Mouse (Mus musculus) CH12.LX (cell line): ENCODE data around the gene Zglp1. TPM values are rescaled to one million over a fixed set of nuclear protein-coding genes. Genes with fewer than 3 reads are reported as not detected.

ENCODE experiments used
- DNase-seq: peaks from one replicate; pipeline ENCODE4 v3.0.0-alpha.2; 2013; ENCODE audit errors: extremely low read depth
- H3K27ac ChIP-seq: 2 replicates; pipeline ENCODE4 v1.5.1; 2012; ENCODE audit warnings: low read depth, mild to moderate bottlenecking, control low read depth, moderate library complexity; ENCODE audit not compliant: insufficient read depth
- H3K27me3 ChIP-seq: replicated peaks from 2 replicates; pipeline ENCODE3; 2012; ENCODE audit warnings: inconsistent platforms
- H3K36me3 ChIP-seq, 2 experiments: replicated peaks in 1 of 2; 2 replicates each; pipeline versions ENCODE3 to v1.6.1; 2012; ENCODE audit warnings: inconsistent platforms in 1 of 2, low read length in 1 of 2, mild to moderate bottlenecking in 1 of 2, mixed read lengths in 1 of 2, moderate library complexity in 1 of 2; ENCODE audit not compliant: control insufficient read depth in 1 of 2, insufficient read depth in 1 of 2
- H3K4me1 ChIP-seq, 2 experiments: 2 replicates each; pipeline ENCODE4 v1.6.1; 2012; ENCODE audit warnings: inconsistent platforms in 1 of 2, moderate library complexity in 1 of 2; ENCODE audit not compliant: insufficient read depth in 2 of 2, control insufficient read depth in 1 of 2
- H3K4me2 ChIP-seq: 2 replicates; pipeline ENCODE4 v1.6.1; 2012; ENCODE audit warnings: low read depth, mild to moderate bottlenecking, control low read depth; ENCODE audit not compliant: poor library complexity, insufficient read depth, severe bottlenecking
- H3K4me3 ChIP-seq, 3 experiments: fragments of 150-350 bp in 1 of 3; sonication (generic) in 1 of 3; replicated peaks in 1 of 3; 2 replicates each; pipeline versions ENCODE3 to v1.5.1; 2011 to 2012; ENCODE audit warnings: low read depth in 2 of 3, low read length in 2 of 3, mild to moderate bottlenecking in 2 of 3, moderate library complexity in 2 of 3, control low read depth in 1 of 3, improper control_type of control experiment in 1 of 3, inconsistent platforms in 1 of 3, mixed read lengths in 1 of 3; ENCODE audit not compliant: poor library complexity in 1 of 3
- H3K79me2 ChIP-seq: replicated peaks from 2 replicates; pipeline ENCODE4 v1.6.1; 2012; ENCODE audit warnings: mild to moderate bottlenecking, moderate library complexity; ENCODE audit not compliant: control insufficient read depth, poor library complexity, insufficient read depth, severe bottlenecking; ENCODE audit errors: extremely low read depth
- H3K9ac ChIP-seq: 2 replicates; pipeline ENCODE4 v1.6.1; 2012; ENCODE audit warnings: low read depth, mild to moderate bottlenecking, control low read depth, moderate library complexity; ENCODE audit not compliant: insufficient read depth
- H3K9me3 ChIP-seq: replicated peaks from 2 replicates; pipeline ENCODE3; 2012; ENCODE audit warnings: low read length, inconsistent platforms, mixed read lengths
- CHD1 ChIP-seq: IDR thresholded peaks from 2 replicates; pipeline ENCODE4 v1.6.1; 2012; ENCODE audit warnings: low read depth, low read length, improper control_type of control experiment, inconsistent platforms
- GABPA ChIP-seq: IDR thresholded peaks from 2 replicates; pipeline ENCODE4 v1.6.1; 2012; ENCODE audit warnings: low read depth, low read length, improper control_type of control experiment, inconsistent platforms; ENCODE audit not compliant: insufficient replicate concordance
- IRF4 ChIP-seq: IDR thresholded peaks from 2 replicates; pipeline ENCODE4 v1.6.1; 2014; ENCODE audit warnings: low read depth, mild to moderate bottlenecking, inconsistent platforms, low read length, improper control_type of control experiment
- MAFK ChIP-seq: IDR thresholded peaks from 2 replicates; pipeline ENCODE4 v1.6.1; 2011; ENCODE audit warnings: low read length, improper control_type of control experiment; ENCODE audit not compliant: insufficient replicate concordance
- MEF2A ChIP-seq: IDR thresholded peaks from 2 replicates; pipeline ENCODE4 v1.6.1; 2014; ENCODE audit warnings: low read depth, mild to moderate bottlenecking, inconsistent platforms, low read length, improper control_type of control experiment, borderline replicate concordance
- NELFE ChIP-seq: IDR thresholded peaks from 2 replicates; pipeline ENCODE4 v1.6.1; 2011; ENCODE audit warnings: low read depth, low read length, improper control_type of control experiment
- POLR2A ChIP-seq: IDR thresholded peaks from 2 replicates; pipeline ENCODE4 v1.6.1; 2011; ENCODE audit warnings: low read depth, mild to moderate bottlenecking, improper control_type of control experiment, low read length
- SIN3A ChIP-seq: IDR thresholded peaks from 2 replicates; pipeline ENCODE4 v1.6.1; 2012; ENCODE audit warnings: low read length, improper control_type of control experiment, inconsistent platforms
- TCF12 ChIP-seq: IDR thresholded peaks from 2 replicates; pipeline ENCODE4 v1.6.1; 2014; ENCODE audit warnings: low read depth, mild to moderate bottlenecking, inconsistent platforms, low read length, improper control_type of control experiment
- ZMIZ1 ChIP-seq: IDR thresholded peaks from 2 replicates; pipeline ENCODE4 v1.6.1; 2012; ENCODE audit warnings: low read depth, mild to moderate bottlenecking, inconsistent platforms, low read length, improper control_type of control experiment
- ZNF384 ChIP-seq: IDR thresholded peaks from 2 replicates; pipeline ENCODE4 v1.6.1; 2012; ENCODE audit warnings: low read depth, low read length, improper control_type of control experiment, inconsistent platforms
- dilution Hi-C: fragments of 300-500 bp; cut with MboI; formaldehyde crosslinking; loops from 2 replicates; pipeline ENCODE4 v1.14.3; 2020; ENCODE audit warnings: low sequenced_read_pairs; ENCODE audit not compliant: extremely low pct_unique_long_range_greater_than_20kb, extremely low pct_ligation_motif_present
- in situ Hi-C: fragments of 300-500 bp; cut with MboI; formaldehyde crosslinking; loops from 3 replicates; pipeline ENCODE4 v1.14.3; 2019; ENCODE audit warnings: low sequenced_read_pairs, low pct_ligation_motif_present, low pct_unique_long_range_greater_than_20kb, mixed read lengths
- polyA plus RNA-seq: library from polyadenylated mRNA; unstranded; fragments of >175 nt; gene quantifications from 2 replicates; pipeline ENCODE4 v1.2.1, GENCODE M21; 2012; ENCODE audit warnings: low read depth; ENCODE audit not compliant: insufficient read length
- total RNA-seq, 2 experiments: library from RNA; depleted of rRNA; stranded (reverse); fragments of 300-350 nt in 1 of 2; fragments of >200 nt in 1 of 2; gene quantifications; 2 replicates each; pipeline ENCODE4 v1.2.3; 2012 to 2014

Zglp1 gene
- total and polyA plus RNA-seq, 3 experiments: 0.87 to 1.3 TPM; not detected in 1

- peak; percentile 61; the same call in 1 of the 2 replicates for TF ChIP-seq MEF2A
- peak; percentile 47 for TF ChIP-seq TCF12
- TF ChIP-seq GABPA: no peak
- TF ChIP-seq ZNF384: no peak
- peak; percentile 38; the same call in 1 of the 2 replicates for TF ChIP-seq NELFE
- TF ChIP-seq CHD1: peak; percentile 41; the same call in 1 of the 2 replicates
- peak; percentile 88 for TF ChIP-seq SIN3A
Measured at GRCm38 (mm10) chr9:21029291-21030054, 37.4 kb downstream of the Zglp1 start, which contains the start of gene Icam4 (continued).

DNA sequence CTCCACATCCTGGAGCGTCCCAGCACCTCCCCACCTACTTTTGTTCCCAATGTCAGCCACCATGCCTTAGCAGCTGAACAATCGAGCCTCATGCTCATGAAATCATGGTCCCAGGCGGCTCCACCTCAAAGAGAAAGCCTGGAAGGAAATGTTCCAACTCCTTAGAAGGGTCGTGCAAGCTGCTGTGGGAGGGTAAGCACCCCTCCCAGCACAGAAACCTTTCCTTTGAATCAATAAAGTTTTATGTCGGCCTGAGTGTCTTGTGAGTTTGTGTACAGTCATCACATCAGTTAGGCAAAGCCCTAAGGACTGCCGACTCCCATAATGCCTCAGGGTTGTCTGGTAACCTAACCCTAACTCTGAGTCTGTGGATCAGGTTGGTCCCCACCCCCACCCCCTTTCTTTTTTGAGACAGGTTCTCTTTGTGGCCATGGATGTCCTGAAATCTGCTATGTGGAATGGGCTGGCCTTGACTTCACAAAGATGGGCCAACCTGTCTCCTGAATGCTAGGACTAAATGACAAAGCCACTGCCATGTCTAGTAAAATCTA is 38.3 kb downstream of the Zglp1 start:
- peaks cover 17% of the 10 kb centered on the region for H3K79me2 ChIP-seq
- no peak overlapping the region for H3K4me3 ChIP-seq
- in situ Hi-C loops: loop anchor here (5.0 kb wide), 1 partner anchor 44 kb away; the partner anchor contains the start of genes Fdx1l and Gm49373
- peaks cover 9 to 49% of the 10 kb centered on the region in 2 experiments for H3K4me1 ChIP-seq
- no peaks in the 10 kb centered on the region for H3K9me3 ChIP-seq
- H3K9ac ChIP-seq: peak overlapping the region; percentile 5; the same call in 1 of the 2 replicates
- TF ChIP-seq IRF4 (no peak), MAFK (no peak), POLR2A (no peak)
- dilution Hi-C loops: no loop called here
- H3K36me3 ChIP-seq: peaks cover 42 to 52% of the 10 kb centered on the region in 2 experiments
- DNase-seq: no peak
- peak overlapping the region; percentile 87; the same call in 1 of the 2 replicates for H3K4me2 ChIP-seq
- H3K27ac ChIP-seq: no peak overlapping the region; the same call in none of the 2 replicates
- no peaks in the 10 kb centered on the region for H3K27me3 ChIP-seq

DNA sequence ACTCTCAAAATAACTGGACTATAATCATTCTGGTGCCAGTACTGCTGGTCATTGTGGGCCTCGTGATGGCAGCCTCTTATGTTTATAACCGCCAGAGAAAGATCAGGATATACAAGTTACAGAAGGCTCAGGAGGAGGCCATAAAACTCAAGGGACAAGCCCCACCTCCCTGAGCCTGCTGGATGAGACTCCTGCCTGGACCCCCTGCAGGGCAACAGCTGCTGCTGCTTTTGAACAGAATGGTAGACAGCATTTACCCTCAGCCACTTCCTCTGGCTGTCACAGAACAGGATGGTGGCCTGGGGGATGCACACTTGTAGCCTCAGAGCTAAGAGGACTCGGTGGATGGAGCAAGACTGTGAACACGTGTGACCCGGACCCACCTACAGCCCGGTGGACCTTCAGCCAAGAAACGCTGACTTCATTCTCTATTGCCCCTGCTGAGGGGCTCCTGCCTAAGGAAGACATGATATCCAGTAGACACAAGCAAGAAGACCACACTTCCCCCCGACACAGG is 39.1 kb downstream of the Zglp1 start:
- no peak overlapping the region for H3K4me3 ChIP-seq
- no peak overlapping the region for H3K27ac ChIP-seq
- H3K9ac ChIP-seq: no peak overlapping the region
- TF ChIP-seq ZMIZ1 (peak; percentile 23; the same call in 1 of the 2 replicates), SIN3A (no peak)
- TF ChIP-seq, all 38 proteins: peak for 1
- H3K4me2 ChIP-seq: no peak overlapping the region
- no peak for DNase-seq
- H3K36me3 ChIP-seq: peaks cover 44 to 56% of the 10 kb centered on the region in 2 experiments
- no peaks in the 10 kb centered on the region for H3K9me3 ChIP-seq
- no peaks in the 10 kb centered on the region for H3K27me3 ChIP-seq
- dilution Hi-C loops: no loop called here
- in situ Hi-C loops: loop anchor here (5.0 kb wide), 1 partner anchor 44 kb away; the partner anchor contains the start of genes Fdx1l and Gm49373
- H3K79me2 ChIP-seq: peaks cover 23% of the 10 kb centered on the region
- H3K4me1 ChIP-seq: peaks cover 9 to 47% of the 10 kb centered on the region in 2 experiments
